Mouse (Mus musculus) brain, embryonic 14.5 days (tissue): ENCODE results near the gene Stom. TPM values are rescaled to one million over a fixed set of nuclear protein-coding genes. Genes with fewer than 3 reads are reported as not detected.

Experiments
- DNase-seq: peaks from one replicate; pipeline ENCODE4 v3.0.0-alpha.2; 2011; ENCODE audit warnings: low read depth
- CTCF ChIP-seq: fragments of 200-500 bp; IDR thresholded peaks from 2 replicates; pipeline ENCODE4 v1.5.1; 2012; ENCODE audit warnings: inconsistent platforms, mild to moderate bottlenecking, moderate library complexity, borderline replicate concordance; ENCODE audit not compliant: insufficient read depth, insufficient read length; ENCODE audit errors: extremely low read depth
- POLR2A ChIP-seq: fragments of 200-500 bp; IDR thresholded peaks from 2 replicates; pipeline ENCODE4 v1.6.1; 2012; ENCODE audit warnings: mild to moderate bottlenecking, inconsistent platforms, borderline replicate concordance; ENCODE audit not compliant: poor library complexity, insufficient read depth, insufficient read length, severe bottlenecking; ENCODE audit errors: extremely low read depth
- polyA plus RNA-seq: library from polyadenylated mRNA; depleted of rRNA; stranded (reverse); fragments of >200 nt; gene quantifications from 2 replicates; pipeline ENCODE4 v1.2.3, GENCODE M21; 2012

Stom gene
- polyA plus RNA-seq, 1 experiment: 11.6 TPM

- no peak for DNase-seq
- no peak for TF ChIP-seq CTCF
- TF ChIP-seq POLR2A: no peak
These were observed 643 bp upstream of the Stom start for GRCm38 (mm10) chr2:35337419-35337818.

- peak; percentile 11 for DNase-seq
- no peak for TF ChIP-seq CTCF
- no peak for TF ChIP-seq POLR2A
These were observed 1.2 kb downstream of the Stom start for GRCm38 (mm10) chr2:35335620-35336019.

GRCm38 (mm10) chr2:35333670-35334069, 3.1 kb downstream of the Stom start:
- TF ChIP-seq POLR2A: no peak
- no peak for TF ChIP-seq CTCF
- DNase-seq: no peak

GRCm38 (mm10) chr2:35331205-35331604, 5.6 kb downstream of the Stom start:
- TF ChIP-seq CTCF (no peak), POLR2A (no peak)

GRCm38 (mm10) chr2:35329061-35329460, 7.7 kb downstream of the Stom start:
- no peak for TF ChIP-seq CTCF
- no peak for TF ChIP-seq POLR2A
- no peak for DNase-seq

More at GRCm38 (mm10) chr2:35331205-35331604, 5.6 kb downstream of the Stom start:
- DNase-seq: no peak

- TF ChIP-seq POLR2A (no peak), CTCF (no peak)
- DNase-seq: no peak
These were observed 8.5 kb downstream of the Stom start for GRCm38 (mm10) chr2:35328064-35328792.

- no peak for TF ChIP-seq CTCF
- TF ChIP-seq POLR2A: no peak
- DNase-seq: no peak
These were observed 9.2 kb downstream of the Stom start for GRCm38 (mm10) chr2:35327583-35327982.

GRCm38 (mm10) chr2:35326931-35327330, 9.8 kb downstream of the Stom start:
- no peak for DNase-seq
- no peak for TF ChIP-seq CTCF
- TF ChIP-seq POLR2A: no peak

- no peak for DNase-seq
- no peak for TF ChIP-seq CTCF
- no peak for TF ChIP-seq POLR2A
These were observed 10.8 kb downstream of the Stom start for GRCm38 (mm10) chr2:35325930-35326329.

GRCm38 (mm10) chr2:35322404-35323164, 14.2 kb downstream of the Stom start:
- no peak for TF ChIP-seq CTCF
- no peak for TF ChIP-seq POLR2A
- peak; percentile 84 for DNase-seq

- TF ChIP-seq CTCF (no peak), POLR2A (no peak)
- no peak for DNase-seq
These were observed 16.4 kb downstream of the Stom start for GRCm38 (mm10) chr2:35320399-35320798.
